Mouse (Mus musculus): ENCODE measurements around the gene Bicra.

Bicra gene

DNA sequence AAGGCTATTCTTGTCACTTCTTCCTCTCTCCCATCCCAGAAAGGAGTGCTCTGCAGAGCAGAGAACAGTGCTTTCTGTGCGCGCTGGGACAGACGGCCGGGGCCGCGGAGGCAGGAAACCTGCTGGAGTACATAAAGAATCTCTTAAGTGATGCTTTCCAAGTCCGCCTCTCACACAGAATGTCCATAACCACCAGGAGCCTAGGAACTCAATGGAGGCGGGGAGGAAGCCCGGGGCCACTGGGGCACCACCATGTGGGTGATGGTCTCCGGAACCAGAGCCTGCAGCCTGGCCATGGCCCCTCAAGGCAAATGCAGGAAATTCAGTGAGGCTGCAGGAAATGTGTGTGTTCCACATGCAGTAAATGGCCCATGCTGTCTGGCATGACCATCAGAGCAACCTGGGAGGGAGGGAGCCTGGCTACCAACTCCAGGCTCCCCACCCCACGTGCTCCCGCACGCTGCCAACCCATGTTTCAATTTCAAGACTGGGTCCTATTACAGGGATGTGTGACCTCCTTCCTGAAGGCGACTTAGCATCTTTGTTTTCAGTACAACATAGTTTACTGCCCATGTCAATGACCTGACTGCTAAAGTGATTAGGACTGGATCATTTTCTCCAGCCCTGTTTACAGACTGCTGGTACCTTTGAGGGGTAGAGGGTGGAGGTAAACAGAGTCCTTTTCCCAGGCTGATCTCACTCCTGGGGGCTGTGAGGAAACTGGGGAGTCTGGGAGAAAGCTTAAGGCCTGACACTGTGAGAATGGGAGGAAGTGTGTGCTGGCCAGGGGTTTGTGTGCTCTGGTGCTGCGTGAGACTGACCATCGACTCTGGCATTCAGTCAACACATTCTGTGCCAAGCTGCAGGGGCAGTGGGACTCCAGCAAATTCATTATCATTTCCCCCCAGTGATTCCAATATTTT, 114.0 kb downstream of the Bicra start:
- DNase-seq: no peak

DNA sequence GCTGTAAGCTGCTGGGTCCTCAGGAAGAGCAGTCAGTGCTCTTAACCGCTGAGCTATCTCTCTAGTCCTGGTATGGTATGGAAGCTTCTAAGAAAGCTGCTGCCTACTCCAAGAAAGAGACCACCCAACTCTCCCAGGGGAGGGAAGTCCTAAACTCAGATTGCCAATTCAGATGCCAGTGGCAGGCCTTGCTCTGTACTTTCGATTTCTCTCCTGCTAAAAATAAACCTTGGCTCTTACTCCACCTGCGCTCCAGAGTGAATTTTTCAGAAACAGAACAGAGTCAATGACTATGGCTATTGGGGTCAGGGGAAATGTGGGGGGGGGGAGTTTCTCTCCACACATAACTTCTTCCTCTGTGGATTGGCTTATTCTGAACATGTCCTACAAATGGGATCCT, 116.1 kb downstream of the Bicra start:
- no peak for DNase-seq

DNA sequence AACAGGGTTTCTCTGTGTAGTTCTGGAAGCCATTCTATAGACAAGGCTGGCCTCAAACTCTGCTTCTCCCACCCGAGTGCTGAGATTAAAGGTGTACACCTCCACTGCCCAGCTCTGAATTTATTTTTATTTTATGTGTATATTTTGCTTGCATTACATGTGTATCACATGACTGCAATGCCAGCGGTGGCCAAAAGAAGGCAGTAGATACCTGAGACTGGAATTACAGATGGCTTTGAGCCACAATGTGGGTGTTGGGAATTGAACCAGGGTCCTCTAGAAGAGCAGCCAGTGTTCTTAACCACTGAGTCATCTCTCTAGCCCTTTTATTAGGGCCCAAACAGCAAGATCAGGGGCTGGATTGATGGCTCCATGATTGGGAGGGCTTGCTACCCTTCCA, 117.2 kb downstream of the Bicra start:
- DNase-seq: no peak

DNA sequence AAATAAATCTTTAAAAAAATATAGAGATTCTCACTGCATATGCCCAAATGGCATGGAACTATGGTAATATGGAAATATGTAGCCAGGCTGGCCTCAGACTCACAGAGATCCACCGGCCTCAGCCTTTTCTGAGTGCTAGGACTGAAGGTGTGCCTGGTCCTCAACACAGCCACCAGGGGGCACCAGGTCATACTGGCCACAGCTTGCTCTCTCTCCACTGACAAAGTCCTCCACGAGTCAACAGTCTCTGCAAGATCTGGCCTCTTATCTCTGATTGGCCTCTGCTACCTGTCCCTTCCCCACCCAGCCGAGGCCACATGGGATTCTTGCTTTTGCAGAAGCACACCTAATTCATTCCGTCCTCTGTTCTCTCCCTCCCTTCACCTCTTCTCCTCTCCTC, 117.8 kb downstream of the Bicra start:
- DNase-seq: peak; percentile 63

DNA sequence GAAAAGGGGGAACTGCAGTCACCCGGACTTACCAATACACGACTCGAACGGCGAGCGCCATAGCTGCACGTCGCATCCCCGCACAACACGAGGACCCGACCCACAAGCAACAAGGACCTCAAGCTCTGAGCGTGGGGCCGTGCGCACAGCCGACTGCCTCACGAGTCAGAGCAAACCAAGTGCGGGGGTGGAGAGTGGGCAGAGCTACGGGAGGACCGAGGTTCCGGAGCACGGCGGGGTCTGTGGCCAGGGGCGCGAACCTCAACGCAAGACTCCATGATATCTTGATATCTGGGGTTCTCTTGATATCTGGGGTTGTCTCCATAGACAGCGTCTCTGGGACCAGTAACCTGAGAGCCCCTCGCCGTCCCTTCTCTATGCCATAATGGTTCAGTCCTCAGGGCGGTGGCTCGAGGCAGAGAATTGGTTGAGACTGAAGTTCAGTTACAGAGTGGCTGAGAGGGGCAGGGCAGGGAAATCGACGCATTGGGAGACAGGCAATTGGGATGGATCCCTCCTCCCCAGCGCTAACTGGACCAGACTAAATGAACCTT, 125.4 kb downstream of the Bicra start, which contains the start of gene Selenow:
Gene Selenow (minus strand): TSS at position 183 of the 554 bp plus-strand sequence.
- DNase-seq: peak; percentile 93

DNA sequence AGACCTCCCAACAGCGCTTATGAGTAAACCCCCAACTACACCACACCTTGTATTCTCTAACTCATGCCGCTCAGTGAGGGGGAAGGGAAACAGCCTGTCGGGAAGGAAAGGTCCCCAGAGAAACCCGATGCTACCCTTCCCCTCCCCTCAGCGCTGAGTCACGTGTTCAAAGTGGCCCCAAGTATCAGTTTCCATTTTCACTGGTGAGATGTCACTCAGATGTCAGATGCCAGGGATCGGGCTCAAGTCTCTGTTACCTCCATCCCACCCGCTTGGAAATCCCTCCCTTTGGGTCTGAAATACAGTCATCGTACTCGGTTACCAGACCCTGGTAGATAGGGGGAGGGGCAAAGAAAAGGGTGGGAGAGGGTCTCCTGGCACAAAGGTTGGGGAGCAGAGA, 125.9 kb downstream of the Bicra start:
- peak; percentile 58 for DNase-seq

Measured in thymus, postnatal 25 days (tissue).